Mouse (Mus musculus) forebrain, embryonic 14.5 days (tissue): ENCODE results near the gene Kxd1. TPM values are rescaled to one million over a fixed set of nuclear protein-coding genes. Genes with fewer than 3 reads are reported as not detected.
"Not testable (repeated sequence)": the region's sequence is repeated elsewhere in the genome, so short reads cannot be mapped to it uniquely, and the experiment has no call there.

Experiments
- ATAC-seq: fragments of 200-750 bp; cut with Nextera tagmentation; 2 replicates; pipeline ENCODE4 v1.8.0; 2017; ENCODE audit warnings: mild to moderate bottlenecking, moderate library complexity
- DNase-seq: peaks from one replicate; pipeline ENCODE4 v3.0.0-alpha.2; 2015; ENCODE audit warnings: low spot score
- H3K27ac ChIP-seq: fragments of 300-500 bp; sonication (generic); 2 replicates; pipeline ENCODE4 v1.5.1; 2014; ENCODE audit warnings: low read depth, mild to moderate bottlenecking, control low read depth, low read length, moderate library complexity
- H3K27me3 ChIP-seq: fragments of 300-500 bp; sonication (generic); replicated peaks from 2 replicates; pipeline ENCODE4 v1.6.1; 2014; ENCODE audit warnings: low read length, control low read depth, mixed read lengths; ENCODE audit not compliant: control insufficient read depth, insufficient read depth
- H3K36me3 ChIP-seq: fragments of 300-500 bp; sonication (generic); 2 replicates; pipeline ENCODE4 v1.6.1; 2014; ENCODE audit warnings: low read length, control low read depth; ENCODE audit not compliant: control insufficient read depth, insufficient read depth
- H3K4me1 ChIP-seq: fragments of 300-500 bp; sonication (generic); 2 replicates; pipeline ENCODE4 v1.6.1; 2014; ENCODE audit warnings: antibody characterized with exemption, low read length, control low read depth; ENCODE audit not compliant: control insufficient read depth, insufficient read depth
- H3K4me2 ChIP-seq: fragments of 300-500 bp; sonication (generic); 2 replicates; pipeline ENCODE4 v1.6.1; 2014; ENCODE audit warnings: mild to moderate bottlenecking, control low read depth, low read length
- H3K4me3 ChIP-seq: fragments of 300-500 bp; sonication (generic); 2 replicates; pipeline ENCODE4 v1.5.1; 2014; ENCODE audit warnings: low read depth, low read length, control low read depth
- H3K9ac ChIP-seq: fragments of 300-500 bp; sonication (generic); 2 replicates; pipeline ENCODE4 v1.6.1; 2014; ENCODE audit warnings: mild to moderate bottlenecking, low read length, control low read depth, moderate library complexity
- H3K9me3 ChIP-seq: fragments of 300-500 bp; sonication (generic); replicated peaks from 2 replicates; pipeline ENCODE4 v1.6.1; 2016; ENCODE audit warnings: low read length, control low read depth, mixed read lengths; ENCODE audit not compliant: control insufficient read depth
- WGBS: fragments of 180-500 bp; shearing (Covaris S2); extraction: QIAGEN DNeasy Blood & Tissue Kit; methylation state at CpG from one replicate; pipeline ENCODE4 v1.1.7; 2014; 5-methylcytosine and 5-hydroxymethylcytosine counted together
- polyA plus RNA-seq: library from polyadenylated mRNA; unstranded; fragments of >200 nt; fragmentation: Nextera tagmentation; extraction: Ambion mirVana; gene quantifications from 2 replicates; pipeline ENCODE4 v1.2.1, GENCODE M21; 2014

The Kxd1 gene
- polyA plus RNA-seq, 1 experiment from 2014 or later = 57.9 TPM

- H3K4me2 ChIP-seq = no peak overlapping the region
- H3K27me3 ChIP-seq = no peaks in the 10 kb centered on the region
- no peak overlapping the region for H3K27ac ChIP-seq
- no peak overlapping the region for H3K4me3 ChIP-seq
- DNase-seq (no peak), ATAC-seq (no peak)
- no peaks in the 10 kb centered on the region for H3K9me3 ChIP-seq
- WGBS = 92% methylated on average over 11 of the region's 11 CpGs
- no peak overlapping the region for H3K9ac ChIP-seq
- peaks cover 10% of the 10 kb centered on the region for H3K4me1 ChIP-seq
- peaks cover 40% of the 10 kb centered on the region for H3K36me3 ChIP-seq
These were observed 15.4 kb downstream of the Kxd1 start for GRCm38 (mm10) chr8:70512253-70512903.

- ATAC-seq (no peak), DNase-seq (no peak)
- WGBS = 94% methylated on average over 2 of the region's 2 CpGs
- no peaks in the 10 kb centered on the region for H3K9me3 ChIP-seq
- no peaks in the 10 kb centered on the region for H3K27me3 ChIP-seq
- no peak overlapping the region for H3K9ac ChIP-seq
- H3K4me1 ChIP-seq = peaks cover 10% of the 10 kb centered on the region
- H3K36me3 ChIP-seq = peaks cover 44% of the 10 kb centered on the region
- H3K4me3 ChIP-seq = no peak overlapping the region
- no peak overlapping the region for H3K4me2 ChIP-seq
- no peak overlapping the region for H3K27ac ChIP-seq
These were observed 16.0 kb downstream of the Kxd1 start for GRCm38 (mm10) chr8:70511770-70512169.

GRCm38 (mm10) chr8:70511174-70511573 lies 16.6 kb downstream of the Kxd1 start:
- H3K36me3 ChIP-seq = peaks cover 41% of the 10 kb centered on the region
- not testable (repeated sequence) for H3K9ac ChIP-seq

DNA sequence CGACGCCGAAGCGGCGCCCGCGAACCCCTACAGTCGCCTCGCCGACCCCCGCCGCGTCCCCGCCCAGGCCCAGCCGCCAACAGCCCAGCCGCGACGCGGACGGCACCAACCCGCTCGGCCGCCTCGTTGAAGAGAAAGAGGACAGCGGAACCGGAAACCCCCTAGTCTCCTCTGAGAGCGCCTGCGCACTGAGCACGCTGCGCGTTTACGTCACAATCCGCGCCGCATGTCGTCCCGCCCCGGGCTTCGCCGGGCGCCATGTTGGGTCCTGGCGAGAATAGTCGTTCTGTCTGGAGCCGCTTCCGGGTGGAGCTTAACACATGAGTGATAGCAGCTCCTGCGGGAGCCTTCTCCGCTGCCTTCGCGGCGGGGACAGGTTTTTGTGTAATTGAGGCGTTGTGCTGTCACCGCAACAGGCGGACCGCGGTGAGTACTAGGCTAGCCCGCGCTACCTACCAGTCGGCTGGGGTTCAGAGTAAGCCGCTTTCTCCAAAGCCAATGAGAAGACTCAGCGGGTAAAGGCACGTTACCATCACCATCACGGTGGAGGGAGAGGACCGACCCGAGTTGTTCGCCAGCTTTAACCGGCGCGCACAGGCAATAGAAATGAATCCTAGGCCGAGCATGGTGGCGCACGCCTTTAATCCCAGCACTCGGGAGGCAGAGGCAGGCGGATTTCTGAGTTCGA lies 17.4 kb downstream of the Kxd1 start, which contains the start of gene Uba52:
Gene Uba52, minus strand, starts transcription at position 574 of the 688 bp plus-strand sequence.
- Histone ChIP-seq H3K4me3 (peak within 1 kb of the TSS; percentile 97), H3K4me2 (peak within 1 kb of the TSS; percentile 99), H3K36me3 (peaks cover 39% of the 10 kb centered on the region), H3K4me1 (peaks cover 16% of the 10 kb centered on the region), H3K9ac (peak within 1 kb of the TSS; percentile 97), H3K9me3 (no peaks in the 10 kb centered on the region), H3K27me3 (no peaks in the 10 kb centered on the region), H3K27ac (peak within 1 kb of the TSS; percentile 93)
- DNase-seq (peak; percentile 99), ATAC-seq (peak; percentile 86)
- WGBS = 2% methylated on average over 74 of the region's 74 CpGs

More at GRCm38 (mm10) chr8:70511174-70511573, 16.6 kb downstream of the Kxd1 start:
- 91% methylated on average over 6 of the region's 6 CpGs for WGBS
- Histone ChIP-seq H3K4me3 (peak overlapping the region; percentile 97), H3K4me2 (peak overlapping the region; percentile 43), H3K27ac (0 out of 2 replicates have a peak overlapping the region, but pooled peaks have one; percentile 93)
- H3K9me3 ChIP-seq, H3K27me3 ChIP-seq, DNase-seq, H3K4me1 ChIP-seq, ATAC-seq: not testable (repeated sequence)

DNA sequence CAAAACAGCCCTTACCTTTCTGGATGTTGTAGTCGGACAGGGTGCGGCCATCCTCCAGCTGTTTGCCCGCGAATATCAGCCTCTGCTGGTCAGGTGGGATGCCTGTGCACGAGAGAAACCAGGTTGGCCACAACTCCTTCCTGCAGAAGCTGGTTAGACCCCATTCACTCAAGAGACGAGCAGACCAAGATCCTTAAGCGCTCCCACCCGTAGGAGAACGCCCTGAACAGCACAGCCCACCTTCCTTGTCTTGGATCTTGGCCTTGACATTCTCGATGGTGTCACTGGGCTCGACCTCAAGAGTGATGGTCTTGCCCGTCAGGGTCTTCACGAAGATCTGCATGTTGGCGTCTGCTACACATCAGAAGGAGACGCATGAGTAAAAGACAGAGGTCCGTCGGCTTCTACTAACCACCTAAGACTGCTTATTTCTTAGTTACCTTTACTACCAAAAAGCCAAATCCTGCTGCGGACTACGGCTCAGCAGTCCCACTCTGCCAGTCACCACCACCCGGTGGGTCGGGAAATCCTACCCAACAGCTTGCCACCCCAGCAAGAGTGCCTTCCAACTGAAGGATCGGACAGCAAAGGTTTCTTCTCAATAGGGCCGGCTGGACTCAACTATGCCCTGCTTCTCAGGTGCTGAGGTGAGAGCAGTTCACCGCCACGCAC lies 18.3 kb downstream of the Kxd1 start:
- peak overlapping the region; percentile 97 for H3K4me3 ChIP-seq
- DNase-seq (no peak), ATAC-seq (no peak)
- no peaks in the 10 kb centered on the region for H3K9me3 ChIP-seq
- 13% methylated on average over 25 of the region's 25 CpGs for WGBS
- H3K9ac ChIP-seq = peak overlapping the region; percentile 97
- no peak overlapping the region for H3K27ac ChIP-seq
- H3K4me1 ChIP-seq = peaks cover 16% of the 10 kb centered on the region
- peak overlapping the region; percentile 99 for H3K4me2 ChIP-seq
- no peaks in the 10 kb centered on the region for H3K27me3 ChIP-seq
- peaks cover 35% of the 10 kb centered on the region for H3K36me3 ChIP-seq

DNA sequence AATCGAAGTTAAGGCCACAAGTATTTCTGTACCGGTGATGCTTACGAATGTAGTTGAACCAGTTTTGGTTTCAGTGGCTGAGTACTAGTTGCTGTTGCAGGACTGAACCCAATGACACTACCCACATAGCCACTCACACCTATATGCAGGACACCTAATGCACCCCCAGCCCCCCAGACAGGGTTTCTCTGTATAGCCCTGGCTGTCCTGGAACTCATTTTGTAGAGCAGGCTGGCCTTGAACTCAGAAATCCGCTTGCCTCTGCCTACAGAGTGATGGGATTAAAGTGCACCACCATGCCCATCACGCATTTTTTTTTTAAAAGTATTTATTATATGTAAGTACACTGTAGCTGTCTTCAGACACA lies 20.7 kb downstream of the Kxd1 start:
- Histone ChIP-seq H3K4me3 (no peak overlapping the region; the same call in 1 of the 2 replicates), H3K9ac (no peak overlapping the region), H3K36me3 (peaks cover 29% of the 10 kb centered on the region), H3K4me1 (peaks cover 16% of the 10 kb centered on the region), H3K27me3 (peaks cover 17% of the 10 kb centered on the region), H3K27ac (no peak overlapping the region), H3K9me3 (no peaks in the 10 kb centered on the region), H3K4me2 (peak overlapping the region; percentile 89; the same call in 1 of the 2 replicates)
- WGBS = 56% methylated on average over 5 of the region's 5 CpGs
- DNase-seq = no peak
- ATAC-seq = no peak

DNA sequence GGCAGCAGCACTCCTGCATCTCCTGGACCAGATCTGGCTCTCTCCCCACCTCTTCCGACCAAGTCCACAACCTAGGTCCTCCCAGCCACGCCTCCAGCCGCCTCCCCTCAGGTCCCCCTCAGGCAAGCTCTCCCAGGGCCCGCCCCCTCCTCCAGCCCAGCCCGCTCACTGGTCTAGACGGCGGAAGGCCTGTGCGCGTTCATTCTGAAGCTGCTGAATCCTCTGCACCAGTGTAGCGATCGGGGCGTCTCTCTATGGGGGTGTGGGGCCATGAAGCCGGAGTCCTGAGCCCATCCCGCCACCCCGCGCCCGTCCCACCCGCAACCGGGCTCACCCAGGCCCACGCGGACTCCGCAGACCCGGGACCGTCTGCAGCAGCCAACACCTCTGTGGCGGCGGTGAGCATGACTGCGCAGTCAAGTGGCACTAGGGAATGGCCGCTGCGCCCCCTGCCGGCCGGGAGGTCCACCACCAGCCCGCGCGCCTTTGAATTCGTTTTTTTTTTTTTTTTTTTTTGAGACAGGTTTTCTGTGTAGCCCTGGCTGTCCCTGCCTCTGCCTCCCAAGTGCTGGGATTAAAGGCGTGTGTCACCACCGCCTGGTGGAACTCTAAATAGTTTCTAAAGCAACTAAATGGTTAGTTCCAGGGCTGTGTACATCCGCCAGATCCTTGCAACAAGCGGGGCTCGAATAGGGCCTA lies 21.3 kb downstream of the Kxd1 start, which contains the start of gene Rex1bd:
Gene Rex1bd, minus strand, starts transcription at position 425 of the 699 bp plus-strand sequence.
- H3K4me3 ChIP-seq = peak within 1 kb of the TSS; percentile 52
- H3K36me3 ChIP-seq = peaks cover 29% of the 10 kb centered on the region
- 2% methylated on average over 40 of the region's 40 CpGs for WGBS
- ATAC-seq (peak; percentile 83), DNase-seq (peak; percentile 94)
- no peaks in the 10 kb centered on the region for H3K9me3 ChIP-seq
- peaks cover 16% of the 10 kb centered on the region for H3K4me1 ChIP-seq
- peak within 1 kb of the TSS; percentile 75 for H3K9ac ChIP-seq
- H3K27me3 ChIP-seq = peaks cover 23% of the 10 kb centered on the region
- peak within 1 kb of the TSS; percentile 89 for H3K4me2 ChIP-seq
- H3K27ac ChIP-seq = peak within 1 kb of the TSS; percentile 85

GRCm38 (mm10) chr8:70505698-70506327 lies 21.9 kb downstream of the Kxd1 start:
- 44% methylated on average over 32 of the region's 32 CpGs for WGBS
- Histone ChIP-seq H3K27me3 (peaks cover 29% of the 10 kb centered on the region), H3K4me1 (peaks cover 16% of the 10 kb centered on the region), H3K9me3 (no peaks in the 10 kb centered on the region), H3K27ac (peak overlapping the region; percentile 85; the same call in 1 of the 2 replicates), H3K4me2 (peak overlapping the region; percentile 89), H3K4me3 (peak overlapping the region; percentile 52), H3K9ac (peak overlapping the region; percentile 75), H3K36me3 (peaks cover 29% of the 10 kb centered on the region)
- DNase-seq (no peak), ATAC-seq (no peak; the same call in 1 of the 2 replicates)
